Mouse (Mus musculus) lung, adult 2 months (tissue): ENCODE data around the gene Gosr2.

ENCODE experiments used
- CTCF ChIP-seq: fragments of 200-500 bp; IDR thresholded peaks from 2 replicates; pipeline ENCODE4 v1.5.1; 2011; ENCODE audit warnings: mild to moderate bottlenecking, low read length, control low read depth; ENCODE audit not compliant: insufficient read depth
- POLR2A ChIP-seq: fragments of 200-500 bp; IDR thresholded peaks from 2 replicates; pipeline ENCODE4 v1.6.1; 2011; ENCODE audit warnings: low read depth, mild to moderate bottlenecking, control low read depth, low read length, borderline replicate concordance; ENCODE audit errors: extremely low read depth

DNA sequence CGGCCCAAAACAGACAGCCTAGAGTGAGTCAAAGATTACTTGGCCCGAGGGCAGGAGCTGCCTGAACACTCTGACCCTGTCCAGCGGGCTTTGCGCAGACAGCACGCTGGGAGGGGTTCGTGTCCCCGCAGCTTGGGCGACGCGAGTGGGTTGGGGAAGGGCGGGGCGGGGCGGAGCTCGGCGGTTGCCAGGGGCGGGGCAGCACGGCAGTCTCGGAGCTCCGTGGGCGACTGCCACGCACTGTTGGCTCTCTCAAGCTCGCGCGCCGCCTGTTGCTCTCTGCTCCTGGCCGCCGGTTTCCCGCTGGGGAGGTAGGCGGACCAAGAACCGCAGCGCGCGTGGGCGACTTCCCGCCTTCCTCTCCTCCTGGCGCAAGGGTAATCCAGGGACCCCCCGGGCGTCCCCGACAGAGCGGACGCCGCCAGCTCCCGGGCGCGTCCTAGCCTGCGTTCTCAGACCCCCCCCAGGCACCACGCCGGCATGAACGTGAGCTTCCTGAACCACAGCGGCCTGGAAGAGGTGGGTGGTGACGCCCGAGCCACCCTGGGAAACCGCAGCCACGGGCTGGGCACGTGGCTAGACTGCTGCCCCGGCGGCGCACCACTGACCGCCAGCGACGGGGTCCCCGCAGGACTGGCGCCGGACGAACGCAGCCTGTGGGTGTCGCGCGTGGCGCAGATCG lies 48.3 kb downstream of the Gosr2 start, which contains the start of gene Rprml:
- no peak for TF ChIP-seq POLR2A
- no peak for TF ChIP-seq CTCF
